Mouse (Mus musculus) liver, adult 2 months (tissue): ENCODE measurements at regions not wholly inside any gene's neighbourhood (a gene's known extent, or its start where the extent isn't known, plus 50 kb on each side); places are given as distances from the start of the nearest gene placed in this dataset.

Experiments used
- DNase-seq: peaks from one replicate; pipeline ENCODE4 v3.0.0-alpha.2; 2011; ENCODE audit warnings: low read depth, low spot score; ENCODE audit errors: extremely low read depth
- H3K27ac ChIP-seq: fragments of 200-500 bp; replicated peaks from 2 replicates; pipeline ENCODE4 v1.5.1; 2012; ENCODE audit warnings: low read depth, mild to moderate bottlenecking, control low read depth, inconsistent platforms, low read length; ENCODE audit not compliant: insufficient read depth
- H3K27me3 ChIP-seq: fragments of 200-500 bp; 2 replicates; pipeline ENCODE4 v1.6.1; 2012; ENCODE audit warnings: mild to moderate bottlenecking, moderate library complexity, low read length, inconsistent platforms; ENCODE audit not compliant: control insufficient read depth, insufficient read depth
- H3K36me3 ChIP-seq: fragments of 200-500 bp; 2 replicates; pipeline ENCODE4 v1.6.1; 2012; ENCODE audit warnings: low read length, inconsistent platforms; ENCODE audit not compliant: control insufficient read depth, insufficient read depth
- H3K4me1 ChIP-seq: fragments of 200-500 bp; 2 replicates; pipeline ENCODE4 v1.6.1; 2011; ENCODE audit warnings: low read length; ENCODE audit not compliant: control insufficient read depth, insufficient read depth
- H3K4me3 ChIP-seq: fragments of 200-500 bp; 2 replicates; pipeline ENCODE4 v1.5.1; 2011; ENCODE audit warnings: low read depth, mild to moderate bottlenecking, control low read depth, low read length, moderate library complexity; ENCODE audit not compliant: insufficient read depth
- H3K79me2 ChIP-seq: fragments of 200-500 bp; 2 replicates; pipeline ENCODE4 v1.6.1; 2012; ENCODE audit warnings: inconsistent platforms, mild to moderate bottlenecking, low read length, moderate library complexity; ENCODE audit not compliant: control insufficient read depth, insufficient read depth
- H3K9ac ChIP-seq: fragments of 200-500 bp; 2 replicates; pipeline ENCODE4 v1.6.1; 2012; ENCODE audit warnings: low read depth, mild to moderate bottlenecking, control low read depth, inconsistent platforms, low read length
- CTCF ChIP-seq: fragments of 200-500 bp; IDR thresholded peaks from 2 replicates; pipeline ENCODE4 v1.5.1; 2011; ENCODE audit warnings: low read depth, low read length, control low read depth
- POLR2A ChIP-seq: fragments of 200-500 bp; IDR thresholded peaks from 2 replicates; pipeline ENCODE4 v1.6.1; 2011; ENCODE audit warnings: low read length, control low read depth; ENCODE audit not compliant: insufficient read depth; ENCODE audit errors: extremely low read depth
- WGBS: fragments of 180-500 bp; shearing (Covaris S2); methylation state at CpG from one replicate; pipeline ENCODE4 v1.1.7; 2018; 5-methylcytosine and 5-hydroxymethylcytosine counted together

DNA sequence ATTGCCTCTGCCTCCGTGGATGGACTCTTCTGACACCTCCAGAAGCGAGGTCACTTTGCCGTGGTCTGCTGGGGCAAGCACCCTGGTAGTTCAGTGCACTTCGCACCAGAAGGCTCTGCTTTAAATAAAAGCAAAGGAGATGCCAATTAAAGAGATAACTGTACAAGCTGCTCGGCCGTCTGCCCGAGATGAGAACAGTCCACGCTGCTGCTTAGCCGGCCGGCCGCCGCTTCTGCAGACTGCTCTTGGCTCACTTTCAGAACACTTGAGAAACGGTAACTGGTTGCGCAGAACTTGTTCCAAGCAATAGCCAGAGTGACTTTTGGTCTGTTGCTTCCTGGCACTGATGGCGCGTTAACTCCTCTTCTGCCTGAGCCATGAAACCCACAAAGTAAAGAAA, 121.0 kb upstream of the Rreb1 start:
- peak; percentile 93 for DNase-seq
- H3K27me3 ChIP-seq, result no peaks in the 10 kb centered on the region
- H3K36me3 ChIP-seq, result no peaks in the 10 kb centered on the region
- peaks cover 5% of the 10 kb centered on the region for H3K4me1 ChIP-seq
- H3K27ac ChIP-seq, result peak overlapping the region; percentile 3; the same call in 1 of the 2 replicates
- TF ChIP-seq POLR2A, result no peak
- TF ChIP-seq CTCF, result no peak
- H3K9ac ChIP-seq, result no peak overlapping the region
- H3K4me3 ChIP-seq, result no peak overlapping the region
- H3K79me2 ChIP-seq, result no peaks in the 10 kb centered on the region
- WGBS, result 38% methylated on average over 16 of the region's 16 CpGs

DNA sequence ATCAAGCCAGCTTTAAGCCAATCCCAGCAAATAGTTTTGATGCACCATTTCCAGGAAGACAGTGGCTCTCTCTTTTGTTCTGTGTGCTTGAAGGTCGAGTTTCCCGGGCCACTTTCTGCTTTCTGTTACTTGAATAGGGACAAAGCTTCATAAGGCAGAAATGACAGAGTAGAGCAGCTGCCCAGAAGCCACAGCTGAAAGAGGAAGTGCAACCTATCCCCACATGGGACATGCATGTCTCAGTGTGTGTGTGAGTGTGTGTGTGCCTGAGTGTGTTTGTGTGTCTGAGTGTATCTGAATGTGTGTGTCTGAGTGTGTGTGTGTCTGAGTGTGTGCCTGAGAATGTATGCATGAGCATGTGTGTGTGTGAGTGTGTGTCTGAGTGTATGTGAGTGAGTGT, 120.2 kb upstream of the Rreb1 start:
- Histone ChIP-seq H3K27me3 (no peaks in the 10 kb centered on the region), H3K4me1 (peaks cover 5% of the 10 kb centered on the region), H3K27ac (0 out of 2 replicates have a peak overlapping the region, but pooled peaks have one; percentile 0), H3K9ac (no peak overlapping the region), H3K4me3 (no peak overlapping the region), H3K79me2 (no peaks in the 10 kb centered on the region), H3K36me3 (no peaks in the 10 kb centered on the region)
- DNase-seq, result no peak
- no peak for TF ChIP-seq POLR2A
- TF ChIP-seq CTCF, result no peak
- 51% methylated on average over 2 of the region's 2 CpGs for WGBS

DNA sequence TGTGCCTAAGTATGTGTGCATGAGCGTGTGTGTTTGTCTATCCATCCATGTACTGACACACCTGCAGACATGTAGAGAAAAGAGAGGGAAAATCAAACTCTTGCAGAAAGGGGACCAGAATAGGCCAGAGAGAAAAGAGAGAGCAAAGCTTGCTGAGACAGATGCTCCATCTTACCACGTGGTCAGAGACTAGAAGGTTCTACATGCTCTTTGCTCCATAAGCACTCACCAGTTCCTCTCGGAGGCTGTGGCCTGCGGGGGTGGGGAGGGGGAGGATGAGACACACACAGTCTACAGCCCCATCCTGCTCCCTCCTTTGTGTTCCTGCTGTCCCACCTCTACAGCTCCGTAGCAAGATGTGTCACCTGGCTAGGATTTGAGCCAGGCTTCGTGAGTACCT, 119.7 kb upstream of the Rreb1 start:
- WGBS, result 85% methylated on average over 6 of the region's 6 CpGs
- TF ChIP-seq POLR2A (no peak), CTCF (no peak)
- Histone ChIP-seq H3K4me1 (peaks cover 5% of the 10 kb centered on the region), H3K27ac (no peak overlapping the region), H3K27me3 (no peaks in the 10 kb centered on the region), H3K79me2 (no peaks in the 10 kb centered on the region), H3K4me3 (no peak overlapping the region), H3K9ac (no peak overlapping the region), H3K36me3 (no peaks in the 10 kb centered on the region)
- no peak for DNase-seq

DNA sequence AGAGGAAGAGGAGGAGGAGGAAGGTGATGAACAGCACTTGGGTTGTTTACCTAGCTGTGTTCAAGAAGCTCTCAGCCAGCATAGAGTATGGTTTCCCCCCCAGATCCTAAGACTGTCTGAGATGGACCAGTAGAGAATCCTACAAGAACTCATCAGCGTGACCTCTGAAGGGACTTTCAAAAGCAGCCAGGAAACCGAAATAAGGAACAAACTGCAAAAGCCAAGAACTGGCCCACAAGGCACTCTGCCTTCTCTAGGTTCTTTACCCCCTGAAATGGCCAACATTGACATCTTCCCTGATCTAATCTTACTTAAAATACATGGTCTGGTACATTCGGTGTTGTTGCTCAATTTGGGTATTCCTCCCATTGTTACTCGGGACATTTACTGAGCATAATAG, 118.1 kb upstream of the Rreb1 start:
- H3K79me2 ChIP-seq, result no peaks in the 10 kb centered on the region
- H3K27ac ChIP-seq, result no peak overlapping the region
- H3K9ac ChIP-seq, result no peak overlapping the region
- 85% methylated on average over 4 of the region's 4 CpGs for WGBS
- no peak overlapping the region for H3K4me3 ChIP-seq
- no peak for TF ChIP-seq CTCF
- TF ChIP-seq POLR2A, result no peak
- H3K27me3 ChIP-seq, result no peaks in the 10 kb centered on the region
- no peaks in the 10 kb centered on the region for H3K36me3 ChIP-seq
- H3K4me1 ChIP-seq, result peaks cover 10% of the 10 kb centered on the region
- no peak for DNase-seq

DNA sequence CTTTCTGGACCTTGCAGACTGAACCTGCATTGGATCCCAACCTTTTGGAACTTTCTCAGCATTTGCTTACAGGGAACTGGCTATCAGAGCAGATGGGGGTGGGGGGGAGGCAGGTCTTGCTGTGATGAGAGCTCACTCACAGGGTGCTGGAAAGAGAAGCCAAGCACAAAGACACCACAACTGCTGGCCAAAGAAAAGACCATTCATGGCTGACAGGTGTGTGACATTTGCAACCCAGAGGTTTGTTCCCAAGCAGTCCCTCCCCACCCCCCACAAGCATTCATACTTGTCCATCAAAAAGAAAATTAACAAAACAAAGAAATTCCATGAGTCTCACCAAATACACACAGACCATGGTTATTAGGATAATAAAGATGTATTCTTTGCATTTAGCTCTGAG, 117.5 kb upstream of the Rreb1 start:
- H3K27me3 ChIP-seq, result no peaks in the 10 kb centered on the region
- no peak overlapping the region for H3K27ac ChIP-seq
- no peak for TF ChIP-seq POLR2A
- no peak for TF ChIP-seq CTCF
- no peaks in the 10 kb centered on the region for H3K79me2 ChIP-seq
- DNase-seq, result no peak
- H3K9ac ChIP-seq, result no peak overlapping the region
- no peak overlapping the region for H3K4me3 ChIP-seq
- peaks cover 15% of the 10 kb centered on the region for H3K4me1 ChIP-seq
- H3K36me3 ChIP-seq, result no peaks in the 10 kb centered on the region

DNA sequence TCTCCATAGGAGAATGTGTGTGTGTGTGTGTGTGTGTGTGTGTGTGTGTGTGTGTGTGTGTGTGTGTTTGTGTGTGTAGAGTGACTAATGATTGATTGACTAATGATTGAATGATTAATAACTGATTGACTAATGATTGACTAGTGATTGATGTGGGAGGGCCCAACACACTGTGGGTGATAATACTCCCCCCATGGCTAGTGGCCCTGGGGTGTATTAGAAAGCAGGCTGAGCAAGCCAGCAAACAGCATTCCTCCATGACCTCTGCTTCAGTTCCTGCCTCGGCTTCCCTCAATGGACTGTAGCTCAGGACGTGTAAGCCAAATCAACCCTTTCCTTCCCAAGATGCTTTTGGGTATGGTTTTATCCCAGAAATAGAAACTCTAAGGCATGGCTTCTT, 114.1 kb upstream of the Rreb1 start:
- no peak for TF ChIP-seq CTCF
- TF ChIP-seq POLR2A, result no peak
- H3K27me3 ChIP-seq, result no peaks in the 10 kb centered on the region
- H3K4me3 ChIP-seq, result no peak overlapping the region
- H3K27ac ChIP-seq, result 0 out of 2 replicates have a peak overlapping the region, but pooled peaks have one; percentile 18
- H3K79me2 ChIP-seq, result 0 out of 2 replicates have a peak, but pooled peaks cover 3% of the 10 kb centered on the region
- DNase-seq, result peak; percentile 74
- WGBS, result 25% methylated on average over 2 of the region's 2 CpGs
- H3K36me3 ChIP-seq, result no peaks in the 10 kb centered on the region
- peaks cover 20% of the 10 kb centered on the region for H3K4me1 ChIP-seq
- no peak overlapping the region for H3K9ac ChIP-seq
